Comparison of ENCODE assay signal across 8 mouse cellular contexts in genomic region chr12:31499314-31500131, GRCm38 (mm10). TPM values are rescaled to one million over a fixed set of nuclear protein-coding genes. Genes with fewer than 3 reads are reported as not detected.
DNase-seq lines count a peak whose midpoint lies in the region; ATAC-seq lines count a peak whose summit lies in the region.

TSS of gene Cbll1 (minus strand) at chr12:31499616.

- peaks cover 9% of the 10 kb centered on the region; the same call in 1 of the 2 replicates for H3K4me1 ChIP-seq in intestine, embryonic 14.5 days (replicated peaks; ENCODE audit: control insufficient read depth, insufficient read depth, low read length)

- ATAC-seq in intestine, embryonic 14.5 days (replicated peaks; ENCODE audit: low FRiP score, low TSS enrichment, low read depth) = peak; percentile 99

- WGBS in intestine, embryonic 14.5 days = under 1% methylated on average over 66 of the region's 68 CpGs

- peaks cover under 1% of the 10 kb centered on the region for H3K36me3 ChIP-seq in intestine, embryonic 14.5 days (ENCODE audit: control insufficient read depth, insufficient read depth, low read length)

- H3K4me3 ChIP-seq in intestine, embryonic 14.5 days (ENCODE audit: low read depth, low read length) = peak within 1 kb of the TSS; percentile 98

- H3K27ac ChIP-seq in intestine, embryonic 14.5 days (ENCODE audit: low read depth) = peak within 1 kb of the TSS; percentile 64

- intact Hi-C loops in left cerebral cortex, postnatal 14 days (cut with DNase I) = loop anchor here (10.0 kb wide), 2 partner anchors 125 to 135 kb away; partner anchors contain the start of gene Bcap29

- peak; percentile 96 to 99 for DNase-seq in adrenal gland, adult (ENCODE audit: inconsistent age in 2 of 2, low spot score in 1 of 2)
- peak; percentile 96 for DNase-seq in embryo, embryonic 10.5 days (ENCODE audit: low spot score)
- peak; percentile 94 for DNase-seq in gastrocnemius, postnatal 25 days
- peak; percentile 97 for DNase-seq in intestine, embryonic 14.5 days (ENCODE audit: low spot score)
- peak; percentile 94 to 95 for DNase-seq in left cerebral cortex, postnatal 14 days (ENCODE audit: low spot score in 2 of 2)
- DNase-seq in mesoderm, embryonic 11.5 days (ENCODE audit: low read depth, low spot score) = peak; percentile 94
- peak; percentile 93 to 96 for DNase-seq in right cerebral cortex, postnatal 36 days (ENCODE audit: low spot score in 2 of 2)
- DNase-seq in yolk sac, embryonic 10.5 days (ENCODE audit: low spot score) = peak; percentile 96

- peak within 1 kb of the TSS; percentile 75 for H3K9ac ChIP-seq in intestine, embryonic 14.5 days (ENCODE audit: low read length)

- H3K4me2 ChIP-seq in intestine, embryonic 14.5 days (ENCODE audit: low read length) = peak within 1 kb of the TSS; percentile 98

- no peaks in the 10 kb centered on the region for H3K9me3 ChIP-seq in intestine, embryonic 14.5 days (ENCODE audit: control insufficient read depth, low read length)

- no peaks in the 10 kb centered on the region for H3K27me3 ChIP-seq in intestine, embryonic 14.5 days (replicated peaks; ENCODE audit: control insufficient read depth, insufficient read depth, low read length)

RNA-seq across cellular contexts. Expression of gene Cbll1, which starts in this region (rescaled TPM):
- total RNA-seq in gastrocnemius, postnatal 25 days (2021) = 1 to 10 TPM; 8.0 to 9.4 TPM
- polyA plus RNA-seq in intestine, embryonic 14.5 days (2014; fragmentation: Nextera tagmentation; extraction: Ambion mirVana) = 17.4 and 19.1 TPM in 2 replicates
- total RNA-seq in left cerebral cortex, postnatal 14 days (2021) = 10 to 100 TPM; 21.4 to 24.4 TPM

Comparison
In these comparisons a context has a peak if more than half of its experiments do, and no peak if none do; other contexts are left out.
1. Peak in every context shown above with its lines: DNase-seq, ATAC-seq, H3K4me3 ChIP-seq and H3K27ac ChIP-seq.